Mouse (Mus musculus) lung, adult 2 months (tissue): ENCODE measurements at regions not wholly inside any gene's neighbourhood (a gene's known extent, or its start where the extent isn't known, plus 50 kb on each side); places are given as distances from the start of the nearest gene placed in this dataset.

ENCODE experiments used
- DNase-seq: peaks from one replicate; pipeline ENCODE4 v3.0.0; 2022
- H3K4me1 ChIP-seq: fragments of 200-500 bp; 2 replicates; pipeline ENCODE4 v1.6.1; 2011; ENCODE audit warnings: low read length; ENCODE audit not compliant: control insufficient read depth, insufficient read depth
- H3K4me3 ChIP-seq: fragments of 200-500 bp; replicated peaks from 2 replicates; pipeline ENCODE3; 2011; ENCODE audit warnings: low read depth, mild to moderate bottlenecking, control low read depth, low read length; ENCODE audit errors: extremely low read depth
- CTCF ChIP-seq: fragments of 200-500 bp; IDR thresholded peaks from 2 replicates; pipeline ENCODE4 v1.5.1; 2011; ENCODE audit warnings: mild to moderate bottlenecking, low read length, control low read depth; ENCODE audit not compliant: insufficient read depth
- POLR2A ChIP-seq: fragments of 200-500 bp; IDR thresholded peaks from 2 replicates; pipeline ENCODE4 v1.6.1; 2011; ENCODE audit warnings: low read depth, mild to moderate bottlenecking, control low read depth, low read length, borderline replicate concordance; ENCODE audit errors: extremely low read depth
- WGBS: fragments of 180-500 bp; shearing (Covaris S2); methylation state at CpG from one replicate; pipeline ENCODE4 v1.1.7; 2018; 5-methylcytosine and 5-hydroxymethylcytosine counted together

GRCm38 (mm10) chr14:66458696-66459095 lies 449.7 kb upstream of the Gulo start:
- TF ChIP-seq CTCF (no peak), POLR2A (no peak)
- DNase-seq: no peak
- WGBS: 86% methylated on average over 4 of the region's 4 CpGs
- H3K4me3 ChIP-seq: no peak overlapping the region
- H3K4me1 ChIP-seq: no peaks in the 10 kb centered on the region

- TF ChIP-seq POLR2A (no peak), CTCF (no peak)
- Histone ChIP-seq H3K4me3 (no peak overlapping the region), H3K4me1 (no peaks in the 10 kb centered on the region)
- no peak for DNase-seq
- WGBS: 75% methylated on average over 6 of the region's 6 CpGs
Observed at GRCm38 (mm10) chr14:66457300-66457699, 448.3 kb upstream of the Gulo start.

GRCm38 (mm10) chr14:66452828-66453227 lies 443.8 kb upstream of the Gulo start:
- Histone ChIP-seq H3K4me3 (no peak overlapping the region), H3K4me1 (no peaks in the 10 kb centered on the region)
- WGBS: 83% methylated on average over 3 of the region's 3 CpGs
- DNase-seq: no peak
- TF ChIP-seq CTCF (no peak), POLR2A (no peak)

GRCm38 (mm10) chr14:66450351-66450750 lies 441.3 kb upstream of the Gulo start:
- no peak overlapping the region for H3K4me3 ChIP-seq
- TF ChIP-seq CTCF (no peak), POLR2A (no peak)
- WGBS: 49% methylated on average over 10 of the region's 10 CpGs
- no peaks in the 10 kb centered on the region for H3K4me1 ChIP-seq
- no peak for DNase-seq

GRCm38 (mm10) chr14:66442576-66442975 lies 433.6 kb upstream of the Gulo start:
- DNase-seq: no peak
- no peak for TF ChIP-seq CTCF
- TF ChIP-seq POLR2A: no peak
- Histone ChIP-seq H3K4me3 (no peak overlapping the region), H3K4me1 (no peaks in the 10 kb centered on the region)
- WGBS: 18% methylated on average over 1 of the region's 1 CpGs

- 19% methylated on average over 4 of the region's 4 CpGs for WGBS
- DNase-seq: peak; percentile 3
- no peak overlapping the region for H3K4me3 ChIP-seq
- TF ChIP-seq CTCF (no peak), POLR2A (no peak)
- no peaks in the 10 kb centered on the region for H3K4me1 ChIP-seq
Observed at GRCm38 (mm10) chr14:66441825-66442224, 432.8 kb upstream of the Gulo start.

- TF ChIP-seq CTCF (no peak), POLR2A (no peak)
- Histone ChIP-seq H3K4me1 (no peaks in the 10 kb centered on the region), H3K4me3 (no peak overlapping the region)
- no peak for DNase-seq
- WGBS: 93% methylated on average over 1 of the region's 1 CpGs
Observed at GRCm38 (mm10) chr14:66438572-66438971, 429.6 kb upstream of the Gulo start.

GRCm38 (mm10) chr14:66438001-66438400 lies 429.0 kb upstream of the Gulo start:
- Histone ChIP-seq H3K4me3 (no peak overlapping the region), H3K4me1 (no peaks in the 10 kb centered on the region)
- WGBS: 71% methylated on average over 1 of the region's 1 CpGs
- no peak for TF ChIP-seq CTCF
- no peak for TF ChIP-seq POLR2A
- DNase-seq: no peak

- TF ChIP-seq CTCF (no peak), POLR2A (no peak)
Observed at GRCm38 (mm10) chr14:66431630-66432029, 422.6 kb upstream of the Gulo start.

GRCm38 (mm10) chr14:66424141-66424540 lies 415.1 kb upstream of the Gulo start:
- H3K4me1 ChIP-seq: no peaks in the 10 kb centered on the region
- no peak for DNase-seq
- TF ChIP-seq POLR2A (no peak), CTCF (no peak)
- no peak overlapping the region for H3K4me3 ChIP-seq
- WGBS: 17% methylated on average over 5 of the region's 5 CpGs

More at GRCm38 (mm10) chr14:66431630-66432029, 422.6 kb upstream of the Gulo start:
- WGBS: 77% methylated on average over 5 of the region's 5 CpGs
- no peak overlapping the region for H3K4me3 ChIP-seq
- DNase-seq: no peak
- no peaks in the 10 kb centered on the region for H3K4me1 ChIP-seq
